Mouse (Mus musculus): ENCODE data around the gene Hoxd11.

Gene Hoxd11

DNA sequence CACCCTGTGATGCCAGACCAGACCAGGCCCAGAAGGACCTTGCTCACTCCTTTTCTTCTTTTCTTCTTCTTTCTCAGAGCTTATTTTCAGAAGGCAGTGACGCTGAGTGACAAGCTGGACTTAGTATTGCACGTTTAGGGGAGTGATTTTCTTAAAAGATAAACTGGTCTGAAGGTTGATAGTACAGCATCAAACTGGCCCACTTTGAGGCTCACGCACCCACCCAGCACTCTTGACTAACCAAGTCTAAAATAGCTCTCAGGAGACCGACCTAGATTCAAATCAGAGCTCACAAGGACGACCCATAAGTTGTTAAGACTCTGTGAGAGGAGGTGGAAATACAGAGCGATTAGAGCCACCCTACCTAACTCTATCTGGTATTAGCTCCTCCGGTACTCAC, 12.9 kb upstream of the Hoxd11 start:
- no peak for DNase-seq (ENCODE audit: low spot score)

DNA sequence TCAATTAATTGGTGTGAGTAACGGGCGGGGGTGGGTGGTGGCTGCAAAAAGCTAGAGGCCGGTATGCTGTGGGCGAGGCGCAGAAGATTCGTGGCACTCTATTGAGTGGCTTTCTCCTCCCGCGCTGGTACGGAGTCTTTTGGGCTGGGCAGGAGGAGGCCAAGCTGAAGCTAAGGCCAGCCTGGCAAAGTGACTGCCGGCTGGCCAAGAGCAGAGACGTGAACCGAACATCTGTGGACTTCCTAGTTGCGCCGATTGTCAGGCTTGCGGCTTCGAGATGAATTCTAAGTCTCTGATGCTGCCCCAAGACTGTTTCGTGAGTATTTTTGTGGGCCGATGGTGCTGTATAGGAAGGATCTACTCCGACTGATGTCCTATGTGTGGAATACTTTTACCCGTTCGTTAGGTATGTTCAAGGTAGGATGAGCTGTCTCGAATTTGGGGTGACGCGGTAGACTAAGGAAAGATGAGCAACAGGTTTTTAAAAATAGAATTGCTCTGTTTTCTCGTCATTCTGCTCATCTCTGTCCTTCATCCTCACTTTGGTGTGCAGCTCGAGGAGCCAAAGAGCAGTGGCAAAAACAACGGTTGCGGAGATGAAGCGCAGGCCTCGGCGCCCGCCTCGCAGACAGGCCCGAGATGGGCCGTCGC, 12.0 kb upstream of the Hoxd11 start:
- DNase-seq (ENCODE audit: low spot score), result no peak

DNA sequence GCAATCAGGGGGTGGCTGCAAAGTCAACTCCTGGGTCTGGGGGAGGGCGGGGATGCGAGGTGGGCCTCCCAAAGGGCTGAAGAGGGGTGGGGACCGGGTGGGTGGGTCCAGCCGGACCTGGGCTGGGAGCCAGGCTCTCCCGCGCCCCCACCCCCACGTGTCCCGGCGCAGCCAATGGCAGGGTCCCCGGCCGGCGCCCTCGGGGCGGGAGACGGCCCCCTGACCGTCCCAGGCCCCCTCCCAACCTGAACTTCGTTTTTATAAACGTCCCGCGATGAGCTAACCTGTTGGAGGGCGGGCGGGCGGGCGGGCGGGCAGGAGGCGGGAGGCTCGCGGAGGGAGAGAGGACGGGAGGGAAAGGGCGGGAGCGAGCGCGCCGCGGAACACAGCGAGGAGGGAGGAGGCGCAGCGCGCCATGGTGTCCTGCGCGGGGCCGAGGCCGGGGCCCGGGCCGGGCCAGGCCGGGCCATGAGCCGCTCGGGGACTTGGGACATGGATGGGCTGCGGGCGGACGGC, 11.5 kb upstream of the Hoxd11 start, which contains the start of gene Hoxd13:
Hoxd13 (plus strand) TSS at position 469 of the 516 bp plus-strand sequence.
- DNase-seq (ENCODE audit: low spot score), result no peak

DNA sequence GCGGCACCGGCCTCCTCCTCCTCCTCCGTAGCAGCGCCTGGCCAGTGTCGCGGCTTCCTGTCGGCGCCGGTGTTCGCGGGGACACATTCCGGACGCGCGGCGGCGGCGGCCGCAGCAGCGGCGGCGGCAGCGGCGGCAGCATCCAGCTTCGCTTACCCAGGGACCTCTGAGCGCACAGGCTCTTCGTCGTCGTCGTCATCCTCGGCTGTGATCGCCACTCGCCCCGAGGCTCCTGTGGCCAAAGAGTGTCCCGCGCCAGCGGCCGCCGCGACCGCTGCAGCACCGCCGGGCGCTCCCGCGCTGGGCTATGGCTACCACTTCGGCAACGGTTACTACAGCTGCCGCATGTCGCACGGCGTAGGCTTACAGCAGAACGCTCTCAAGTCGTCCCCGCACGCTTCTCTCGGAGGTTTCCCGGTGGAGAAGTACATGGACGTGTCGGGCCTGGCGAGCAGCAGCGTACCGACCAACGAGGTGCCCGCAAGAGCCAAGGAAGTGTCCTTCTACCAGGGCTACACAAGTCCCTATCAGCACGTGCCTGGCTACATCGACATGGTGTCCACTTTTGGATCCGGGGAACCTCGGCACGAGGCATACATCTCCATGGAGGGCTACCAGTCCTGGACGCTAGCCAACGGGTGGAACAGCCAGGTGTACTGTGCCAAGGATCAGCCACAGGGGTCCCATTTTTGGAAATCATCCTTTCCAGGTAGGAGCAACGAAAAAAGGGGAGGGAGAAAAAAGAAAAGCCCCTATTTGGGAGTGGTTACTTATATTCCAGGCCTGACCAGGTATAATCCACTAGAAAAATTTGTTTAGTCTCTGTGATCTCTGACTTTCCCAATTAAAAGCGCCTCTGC, 10.8 kb upstream of the Hoxd11 start:
- no peak for DNase-seq (ENCODE audit: low spot score)

DNA sequence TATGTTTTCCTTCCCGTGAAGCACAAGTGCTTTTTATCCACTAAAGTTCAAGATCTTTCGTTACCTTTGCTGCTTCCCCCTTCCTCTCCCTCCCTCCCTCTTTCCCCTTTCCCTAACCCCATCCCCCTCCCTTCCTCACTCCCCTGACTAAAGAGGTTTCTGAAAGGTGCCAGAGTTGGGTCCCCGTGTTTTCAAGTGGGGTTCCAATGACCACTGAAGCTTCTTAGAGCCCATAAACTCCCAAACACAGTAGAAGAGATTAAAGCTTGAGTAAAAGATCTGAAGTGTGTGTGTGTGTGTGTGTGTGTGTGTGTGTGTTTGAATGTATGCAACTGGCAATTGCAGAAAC, 10.2 kb upstream of the Hoxd11 start:
- DNase-seq (ENCODE audit: low spot score), result no peak

DNA sequence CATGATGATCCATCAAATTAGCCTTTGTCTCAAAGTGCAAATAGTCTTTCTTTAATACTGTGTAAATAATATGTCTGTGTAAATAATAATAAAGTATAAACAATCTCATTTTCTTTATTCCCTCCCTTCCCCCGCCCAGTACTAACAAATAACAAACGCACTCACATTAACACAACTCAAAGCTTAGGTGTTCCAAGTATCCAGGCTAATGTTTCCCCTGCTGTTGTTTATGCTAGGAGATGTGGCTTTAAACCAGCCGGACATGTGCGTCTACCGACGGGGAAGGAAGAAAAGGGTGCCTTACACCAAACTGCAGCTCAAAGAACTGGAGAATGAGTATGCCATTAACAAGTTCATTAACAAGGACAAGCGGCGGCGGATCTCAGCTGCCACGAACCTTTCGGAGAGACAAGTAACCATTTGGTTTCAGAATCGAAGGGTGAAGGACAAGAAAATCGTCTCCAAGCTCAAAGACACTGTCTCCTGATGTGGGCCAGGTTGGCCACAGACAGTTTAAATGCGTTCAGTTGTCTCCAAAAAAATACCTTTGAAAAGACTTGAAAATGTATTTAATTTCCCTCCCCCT, 9.6 kb upstream of the Hoxd11 start:
- DNase-seq (ENCODE audit: low spot score), result no peak

DNA sequence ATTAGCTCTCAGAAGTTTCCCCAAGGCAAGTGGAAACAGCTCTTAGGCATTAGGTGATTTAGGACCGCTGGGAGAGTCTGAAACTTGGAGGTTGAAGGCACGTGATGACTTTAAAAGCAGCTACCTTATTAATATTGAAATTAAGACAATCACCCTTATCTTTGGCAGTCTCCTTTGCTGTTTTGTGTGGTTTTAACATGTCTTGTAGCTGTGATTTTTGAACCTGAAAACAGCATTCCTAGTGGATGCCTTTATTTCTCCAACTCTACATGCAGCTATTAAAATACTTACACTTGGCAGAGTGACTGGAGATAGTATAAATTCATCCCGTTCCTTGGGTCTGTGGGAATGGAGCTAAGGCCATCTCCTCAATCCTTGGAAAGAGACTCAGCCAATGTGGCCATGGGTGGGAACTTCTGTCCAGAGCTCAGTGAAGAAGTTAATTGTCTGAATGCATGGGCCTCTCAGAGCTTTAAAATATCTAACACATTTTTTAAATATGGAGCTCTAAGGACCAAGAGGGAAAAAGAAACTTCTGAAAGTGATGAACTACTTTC, 8.6 kb upstream of the Hoxd11 start:
- DNase-seq (ENCODE audit: low spot score), result no peak

DNA sequence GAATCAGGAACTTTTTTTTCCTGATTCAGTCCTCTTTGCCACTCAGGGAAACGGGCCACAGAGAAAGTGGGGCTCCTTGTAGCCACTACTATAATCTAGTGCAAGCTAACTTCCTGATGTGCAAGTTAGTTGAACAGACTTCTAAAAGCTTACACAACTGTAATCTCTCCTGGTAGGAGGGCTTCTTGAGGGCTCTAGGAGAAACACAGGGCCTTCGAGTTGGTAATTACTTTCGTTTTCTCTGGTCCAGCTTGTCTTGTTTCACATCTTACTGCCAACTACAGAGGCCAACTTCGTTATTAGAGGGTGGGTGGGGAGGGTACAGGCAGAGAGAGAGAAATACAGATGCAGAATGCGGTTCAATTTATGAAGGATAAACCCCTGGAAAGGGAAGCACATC, 7.5 kb upstream of the Hoxd11 start:
- no peak for DNase-seq (ENCODE audit: low spot score)

DNA sequence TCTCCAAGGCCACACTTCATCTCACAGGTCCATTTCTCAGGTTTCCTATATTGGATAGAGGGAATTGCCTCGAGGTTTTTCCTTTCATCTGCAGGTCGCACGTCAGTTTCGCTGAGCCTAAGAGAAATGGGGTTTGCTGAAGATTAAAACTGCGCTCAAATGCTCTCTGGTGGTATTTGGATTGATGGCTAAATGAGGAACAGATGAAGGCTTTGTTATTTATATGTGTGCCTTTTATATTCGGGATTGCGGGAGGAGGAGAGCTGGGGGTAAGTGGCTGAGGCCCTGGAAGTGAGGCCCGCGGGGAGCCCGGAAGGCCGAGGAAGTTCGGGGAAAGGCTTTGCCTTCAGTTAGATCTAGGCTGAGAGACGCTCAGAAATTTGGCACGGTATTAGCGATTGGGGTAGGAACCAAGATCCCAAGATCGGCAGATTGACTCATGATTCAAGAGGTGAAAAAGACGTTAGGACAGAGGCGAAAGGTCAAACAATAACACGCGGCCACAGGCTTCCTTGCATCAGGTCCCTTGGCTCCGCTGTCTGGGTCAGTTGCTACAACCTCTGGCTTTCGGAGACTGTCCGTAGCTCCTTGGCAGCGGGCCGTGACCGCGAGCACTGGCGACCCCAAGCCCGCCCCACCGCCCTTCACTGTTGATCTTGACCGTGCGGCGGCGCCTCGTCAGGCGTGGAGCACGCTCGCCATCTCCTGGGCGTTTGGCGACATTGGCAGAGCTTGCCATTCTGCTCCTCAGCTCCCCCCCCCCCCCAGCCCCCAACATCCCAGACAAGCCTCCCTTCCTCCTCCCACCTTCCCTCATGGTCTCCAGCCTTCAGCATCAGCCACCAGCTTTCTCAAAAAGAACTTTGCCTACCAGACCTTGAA, 6.6 kb upstream of the Hoxd11 start:
- DNase-seq (ENCODE audit: low spot score), result no peak

DNA sequence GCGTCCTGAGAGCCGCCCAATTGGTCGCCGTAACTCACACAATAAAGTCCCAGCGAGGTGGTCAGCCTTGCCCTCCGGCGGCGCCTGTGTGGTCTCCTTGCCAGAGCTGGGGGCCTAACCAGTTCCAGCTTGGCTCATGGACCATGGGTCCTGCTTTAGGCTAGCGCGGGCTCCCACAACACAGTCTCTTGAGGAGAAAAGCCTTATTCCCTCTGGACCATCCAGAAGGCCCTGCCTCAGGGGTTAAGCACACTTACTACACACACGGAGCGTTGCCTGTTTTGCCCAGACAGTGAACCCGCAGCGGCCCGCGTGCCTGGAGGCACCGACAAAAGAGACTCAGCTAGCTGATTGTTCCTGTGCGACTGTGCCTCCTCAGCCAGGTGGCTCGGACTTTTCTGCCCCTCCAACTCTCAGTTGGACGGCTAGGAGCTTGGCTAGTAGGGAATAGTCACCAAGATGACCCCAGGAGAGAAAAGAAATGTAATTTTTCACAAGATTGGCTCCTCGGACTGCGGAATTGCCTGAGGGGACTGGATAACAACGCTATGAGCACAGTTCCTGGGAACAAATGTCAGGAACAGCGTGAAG, 5.4 kb upstream of the Hoxd11 start:
- DNase-seq (ENCODE audit: low spot score), result no peak

DNA sequence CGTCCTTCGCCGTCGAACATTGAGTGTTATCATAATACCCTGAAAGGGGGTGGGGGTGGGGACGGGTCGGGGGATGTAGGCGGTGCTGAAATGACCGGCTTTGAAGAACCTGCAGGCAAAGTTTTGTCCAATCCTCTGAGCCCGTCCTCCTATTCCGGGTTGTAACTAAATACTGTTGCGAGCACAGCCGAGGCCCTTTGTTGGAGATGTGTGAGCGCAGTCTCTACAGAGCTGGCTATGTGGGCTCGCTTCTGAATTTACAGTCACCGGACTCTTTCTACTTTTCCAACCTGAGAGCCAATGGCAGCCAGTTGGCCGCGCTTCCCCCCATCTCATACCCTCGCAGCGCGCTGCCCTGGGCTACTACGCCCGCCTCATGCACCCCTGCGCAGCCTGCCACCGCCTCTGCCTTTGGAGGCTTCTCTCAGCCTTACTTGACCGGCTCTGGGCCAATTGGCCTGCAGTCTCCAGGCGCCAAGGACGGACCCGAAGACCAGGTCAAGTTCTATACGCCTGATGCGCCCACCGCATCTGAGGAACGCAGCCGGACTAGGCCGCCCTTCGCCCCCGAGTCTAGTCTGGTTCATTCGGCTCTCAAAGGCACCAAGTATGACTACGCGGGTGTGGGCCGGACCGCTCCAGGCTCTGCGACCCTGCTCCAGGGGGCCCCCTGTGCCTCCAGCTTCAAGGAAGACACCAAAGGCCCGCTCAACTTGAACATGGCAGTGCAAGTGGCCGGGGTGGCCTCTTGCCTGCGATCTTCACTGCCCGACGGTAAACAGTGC, 4.3 kb upstream of the Hoxd11 start, which contains the start of gene Hoxd12:
Hoxd12 (plus strand) TSS at position 133 of the 785 bp plus-strand sequence.
- no peak for DNase-seq (ENCODE audit: low spot score)

DNA sequence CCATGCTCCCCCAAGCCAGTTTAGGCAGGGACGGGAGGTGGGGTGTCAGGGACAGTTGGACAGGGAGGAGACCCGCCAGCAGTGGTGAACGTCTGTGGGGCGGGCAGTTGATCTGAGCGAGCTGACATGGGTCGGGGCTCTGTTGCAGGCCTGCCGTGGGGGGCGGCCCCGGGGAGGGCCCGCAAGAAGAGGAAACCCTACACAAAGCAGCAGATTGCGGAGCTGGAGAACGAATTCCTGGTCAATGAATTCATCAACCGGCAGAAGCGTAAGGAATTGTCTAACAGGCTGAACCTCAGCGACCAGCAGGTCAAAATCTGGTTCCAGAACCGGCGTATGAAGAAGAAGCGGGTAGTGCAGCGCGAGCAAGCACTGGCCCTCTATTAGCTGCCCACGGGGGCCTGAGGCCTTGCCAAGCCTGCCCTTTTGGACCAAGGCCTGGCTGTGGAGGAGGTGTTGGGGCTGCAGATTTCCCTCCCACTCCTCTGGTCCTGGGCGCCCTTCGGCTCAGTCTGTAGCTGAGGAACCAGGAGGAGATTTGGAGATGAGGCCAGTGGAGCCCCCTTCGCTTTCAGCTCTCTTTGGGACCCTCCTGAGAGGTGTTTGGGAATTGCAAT, 3.6 kb upstream of the Hoxd11 start:
- DNase-seq (ENCODE audit: low spot score), result no peak

DNA sequence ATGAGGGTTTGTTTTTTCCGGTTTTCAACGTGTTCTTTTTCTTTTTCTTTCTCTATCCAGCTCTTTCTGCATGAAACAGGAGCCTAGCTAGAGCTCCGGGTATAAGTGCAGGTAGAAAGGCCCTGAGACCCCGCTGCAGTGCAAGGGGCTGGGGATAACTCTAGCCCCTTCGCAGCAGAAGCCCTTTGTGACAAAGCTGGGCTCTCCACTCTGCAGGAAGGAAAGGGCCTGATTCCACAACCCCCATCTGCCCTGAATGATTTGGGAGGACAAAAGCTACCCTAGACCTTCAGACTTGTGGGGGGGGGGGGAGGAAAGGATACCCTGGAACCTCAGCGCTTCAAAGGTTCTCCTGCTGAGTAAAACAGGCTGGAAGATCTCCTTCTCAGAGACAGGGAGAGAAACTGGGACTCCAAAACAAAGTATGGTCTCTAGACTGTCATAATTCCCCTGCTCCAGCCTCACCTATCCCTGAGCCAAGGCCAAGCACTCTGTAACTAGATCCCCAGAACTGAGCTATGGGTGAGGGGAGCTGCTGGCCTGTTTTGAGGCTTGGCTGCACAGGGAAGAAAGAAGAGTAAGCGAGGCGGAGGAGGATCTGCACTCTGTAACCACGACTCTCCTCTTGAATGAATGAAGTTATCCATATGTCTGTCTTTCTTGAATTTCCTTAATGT, 2.8 kb upstream of the Hoxd11 start:
- no peak for DNase-seq (ENCODE audit: low spot score)

DNA sequence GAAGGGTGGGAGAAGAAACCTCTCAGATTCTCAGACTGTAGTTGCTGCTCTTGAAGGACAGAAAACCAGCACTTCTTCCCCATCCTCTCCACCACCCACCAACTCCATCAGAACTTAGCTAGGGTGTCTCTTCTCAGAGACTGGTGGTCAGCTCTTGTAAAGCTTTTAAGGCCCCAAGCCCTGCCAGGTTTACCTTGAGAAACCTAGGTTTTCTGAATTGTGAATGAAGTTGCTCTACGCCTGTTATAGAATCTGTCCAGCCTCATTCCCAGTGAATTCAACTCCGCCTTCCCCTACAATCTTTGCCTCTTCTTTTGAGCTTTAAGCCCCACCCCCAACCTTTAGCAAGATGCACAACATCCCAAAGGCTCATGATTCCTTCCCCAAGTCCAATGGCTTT, 2.3 kb upstream of the Hoxd11 start:
- DNase-seq (ENCODE audit: low spot score), result no peak

DNA sequence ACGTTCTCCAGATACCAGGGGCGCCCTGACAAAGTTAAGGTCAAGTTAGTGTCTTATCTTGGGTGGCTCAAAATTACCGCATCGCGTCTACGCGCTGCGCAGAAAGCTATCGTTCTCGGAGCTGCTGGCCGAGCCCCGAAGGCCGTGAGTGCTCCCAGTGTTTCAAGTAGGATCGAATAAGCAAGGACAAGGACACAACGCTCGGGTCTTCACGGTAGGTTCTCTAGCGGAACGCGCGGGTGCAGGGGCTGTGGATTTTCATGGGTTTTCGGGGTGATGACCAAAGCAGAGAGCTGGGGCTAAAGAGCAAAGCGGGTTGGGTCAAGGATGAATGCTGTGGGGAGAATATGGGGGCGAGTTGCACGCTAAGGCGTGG, 227 bp downstream of the Hoxd11 start:
- DNase-seq (ENCODE audit: low spot score), result no peak

DNA sequence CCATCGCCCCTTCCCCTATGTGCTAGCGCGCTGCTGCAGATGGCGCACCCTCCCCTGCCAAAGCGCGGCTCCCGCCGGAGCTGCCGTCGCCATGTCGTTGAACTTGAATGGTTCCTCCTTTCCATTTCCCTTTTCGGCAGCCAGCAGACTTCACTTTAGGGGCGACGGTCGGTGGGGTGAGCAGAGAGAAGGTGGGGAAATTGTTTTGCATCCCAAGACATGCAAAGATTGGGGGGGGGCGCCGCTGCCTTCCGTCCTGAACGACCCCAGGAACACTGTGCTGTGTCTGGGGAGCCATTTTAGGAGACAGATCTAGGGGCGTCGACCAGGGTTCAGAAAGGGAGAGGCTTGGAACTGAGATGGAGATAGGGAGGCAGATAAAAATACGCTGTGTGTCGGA, 623 bp downstream of the Hoxd11 start:
- DNase-seq (ENCODE audit: low spot score), result no peak

DNA sequence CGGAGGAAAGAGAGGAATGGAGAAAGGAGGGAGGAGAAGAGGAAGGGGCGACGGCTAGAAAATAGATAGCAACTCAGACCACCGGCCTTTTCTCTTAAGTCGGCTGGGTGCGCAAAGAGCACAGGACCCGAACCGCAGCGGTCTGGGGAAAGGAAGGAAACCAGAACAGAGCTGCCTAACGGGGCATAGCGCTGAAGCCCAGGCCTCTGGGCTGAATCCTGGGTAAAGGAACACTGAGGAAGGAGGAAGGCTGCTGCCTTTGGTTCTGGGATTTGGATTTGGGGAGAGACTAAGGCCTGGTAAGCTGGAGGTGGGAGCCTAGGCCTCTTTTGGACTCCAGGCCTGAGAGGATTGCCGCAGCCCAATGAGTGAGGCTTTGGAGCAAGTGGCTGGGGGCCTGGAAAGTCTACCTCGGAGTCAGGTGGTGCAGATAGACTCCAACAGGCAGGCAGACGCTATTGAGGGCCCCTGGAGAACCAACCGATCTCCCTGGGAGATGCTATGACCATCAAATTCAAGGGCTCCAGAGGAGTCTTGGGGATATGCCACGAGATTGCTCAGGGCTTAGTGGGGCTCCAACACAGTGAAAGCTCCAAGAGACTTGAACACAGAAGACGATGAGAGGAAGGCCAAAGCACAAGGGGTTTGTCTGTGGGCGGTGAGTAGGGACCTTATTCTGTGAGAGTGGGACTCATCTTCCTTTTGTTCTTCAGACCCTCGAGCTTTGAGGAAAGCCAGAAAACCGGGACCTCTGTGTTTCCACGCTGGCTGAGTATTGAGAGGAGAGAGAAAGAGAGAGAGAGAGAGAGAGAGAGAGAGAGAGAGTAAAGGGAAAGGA, 1.4 kb downstream of the Hoxd11 start:
- DNase-seq (ENCODE audit: low spot score), result no peak

Measured in spleen, adult 12 weeks (tissue).